Mouse (Mus musculus) liver, embryonic 12.5 days (tissue): Measurements from ENCODE around the gene Kcnip4. TPM values are rescaled to one million over a fixed set of nuclear protein-coding genes. Genes with fewer than 3 reads are reported as not detected.

Experiments used
- ATAC-seq: fragments of 200-750 bp; cut with Nextera tagmentation; 2 replicates; pipeline ENCODE4 v1.8.0; 2017; ENCODE audit warnings: moderate number of reproducible peaks, mild to moderate bottlenecking, moderate library complexity
- H3K27ac ChIP-seq: fragments of 300-500 bp; sonication (generic); 2 replicates; pipeline ENCODE4 v1.5.1; 2016; ENCODE audit warnings: mild to moderate bottlenecking
- H3K27me3 ChIP-seq: fragments of 300-500 bp; sonication (generic); replicated peaks from 2 replicates; pipeline ENCODE4 v1.6.1; 2016; ENCODE audit warnings: mild to moderate bottlenecking, moderate library complexity
- H3K36me3 ChIP-seq: fragments of 300-500 bp; sonication (generic); 2 replicates; pipeline ENCODE4 v1.6.1; 2016; ENCODE audit warnings: mild to moderate bottlenecking, moderate library complexity
- H3K4me1 ChIP-seq: fragments of 300-500 bp; sonication (generic); 2 replicates; pipeline ENCODE4 v1.6.1; 2016
- H3K4me2 ChIP-seq: fragments of 300-500 bp; sonication (generic); 2 replicates; pipeline ENCODE4 v1.6.1; 2016; ENCODE audit warnings: mild to moderate bottlenecking, moderate library complexity
- H3K4me3 ChIP-seq: fragments of 300-500 bp; sonication (generic); 2 replicates; pipeline ENCODE4 v1.5.1; 2016; ENCODE audit warnings: mild to moderate bottlenecking, moderate library complexity
- H3K9ac ChIP-seq: fragments of 300-500 bp; sonication (generic); 2 replicates; pipeline ENCODE4 v1.6.1; 2016; ENCODE audit warnings: mild to moderate bottlenecking, moderate library complexity
- H3K9me3 ChIP-seq: fragments of 300-500 bp; sonication (generic); replicated peaks from 2 replicates; pipeline ENCODE4 v1.6.1; 2016; ENCODE audit warnings: mild to moderate bottlenecking, moderate library complexity
- WGBS: fragments of 180-500 bp; shearing (Covaris S2); methylation state at CpG from one replicate; pipeline ENCODE4 v1.1.7; 2016; ENCODE audit not compliant: insufficient replicate concordance; 5-methylcytosine and 5-hydroxymethylcytosine counted together
- polyA plus RNA-seq: library from polyadenylated mRNA; unstranded; fragments of >200 nt; fragmentation: Nextera tagmentation; extraction: Ambion mirVana; gene quantifications from 2 replicates; pipeline ENCODE4 v1.2.1, GENCODE M21; 2016

The Kcnip4 gene
- polyA plus RNA-seq = 0.22 and 0.25 TPM in 2 replicates

DNA sequence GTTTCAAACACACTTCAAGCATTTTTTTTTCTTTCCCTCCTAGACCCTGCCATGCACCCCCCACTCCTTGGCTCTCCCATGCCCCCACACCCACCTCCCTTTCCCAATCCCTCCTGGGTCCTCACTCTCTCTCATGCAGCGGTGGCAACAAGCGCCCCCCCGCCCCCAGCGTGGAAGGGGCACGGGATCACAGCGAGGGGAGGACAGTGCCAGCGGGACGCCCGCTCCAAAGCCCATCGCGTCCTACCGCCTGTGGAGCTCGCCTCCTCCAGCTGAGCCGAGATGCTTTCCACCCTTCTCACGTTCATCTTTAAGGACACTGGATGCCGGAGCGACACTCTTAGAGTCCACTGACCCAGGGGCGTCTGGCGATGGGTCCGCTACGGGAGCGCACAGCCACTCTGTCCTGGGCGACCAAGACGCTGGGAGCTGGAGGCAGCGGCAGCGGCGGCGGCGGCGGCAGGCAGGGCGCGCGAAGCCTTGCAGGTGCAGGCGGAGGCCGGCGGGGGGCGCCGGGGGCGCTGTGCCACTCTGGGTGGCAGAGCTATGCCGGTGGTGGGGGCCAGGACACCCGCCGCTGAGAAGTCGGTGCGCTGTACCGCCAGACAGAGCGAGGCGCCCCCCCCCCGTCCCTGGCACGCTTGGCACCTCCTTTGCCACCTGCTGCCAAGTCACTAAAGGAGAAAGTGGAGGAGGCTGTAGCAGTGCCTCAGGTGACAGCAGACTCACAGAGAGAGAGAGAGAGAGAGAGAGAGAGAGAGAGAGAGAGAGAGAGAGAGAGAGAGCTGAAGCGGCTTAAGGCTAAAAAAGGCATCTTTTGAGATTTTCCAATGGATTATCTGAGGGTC is at the start of gene Kcnip4:
Gene Kcnip4, minus strand, starts transcription at position 514 of the 848 bp plus-strand sequence.
- ATAC-seq = no peak
- Histone ChIP-seq H3K4me2 (peak within 1 kb of the TSS; percentile 54), H3K9me3 (no peaks in the 10 kb centered on the region), H3K9ac (no peak within 1 kb of the TSS), H3K27ac (no peak within 1 kb of the TSS), H3K27me3 (peaks cover 32% of the 10 kb centered on the region), H3K4me1 (no peaks in the 10 kb centered on the region), H3K36me3 (no peaks in the 10 kb centered on the region), H3K4me3 (peak within 1 kb of the TSS; percentile 35)
- WGBS = under 1% methylated on average over 42 of the region's 50 CpGs

DNA sequence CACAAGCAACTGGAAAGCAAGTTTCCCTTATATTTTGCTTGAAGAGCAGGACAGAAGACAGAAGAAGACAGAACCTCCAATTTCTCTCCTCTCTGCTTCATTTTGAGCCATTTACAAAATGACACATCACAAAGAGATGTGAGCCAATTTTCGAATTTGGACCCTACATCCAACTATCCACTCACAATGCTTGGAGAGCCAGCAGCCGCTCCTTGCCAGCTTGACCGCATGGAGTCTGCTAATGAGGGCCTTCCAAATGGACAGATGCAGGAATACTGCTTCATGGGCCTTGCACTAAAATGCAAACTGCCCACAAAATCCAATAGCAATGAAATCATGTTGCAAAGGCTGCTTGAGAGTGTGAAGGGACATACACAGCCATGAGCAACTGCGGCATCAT is 47.2 kb upstream of the Kcnip4 start:
- ATAC-seq = no peak
- H3K27ac ChIP-seq = no peak overlapping the region
- no peak overlapping the region for H3K9ac ChIP-seq
- H3K36me3 ChIP-seq = no peaks in the 10 kb centered on the region
- 65% methylated on average over 4 of the region's 4 CpGs for WGBS
- no peaks in the 10 kb centered on the region for H3K9me3 ChIP-seq
- no peak overlapping the region for H3K4me3 ChIP-seq
- H3K4me1 ChIP-seq = no peaks in the 10 kb centered on the region
- no peak overlapping the region for H3K4me2 ChIP-seq
- no peaks in the 10 kb centered on the region for H3K27me3 ChIP-seq

DNA sequence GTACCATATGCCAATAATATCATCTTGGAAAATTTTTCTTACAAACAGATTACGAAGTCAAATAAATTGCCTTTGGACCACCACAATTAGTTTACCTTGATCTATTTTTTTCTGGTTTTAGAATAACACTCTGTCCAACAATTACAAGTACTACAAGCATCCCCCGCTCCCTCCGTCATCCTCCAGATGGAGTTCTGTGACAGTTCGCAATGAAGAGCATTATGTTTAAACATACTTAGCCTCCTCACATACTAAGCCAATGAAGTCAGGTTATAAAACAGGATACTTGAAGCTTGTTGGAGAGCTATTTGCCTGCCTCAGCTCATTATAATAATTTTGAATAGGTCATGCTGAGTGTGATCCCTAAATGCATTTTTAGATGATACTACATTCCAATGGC is 39.0 kb upstream of the Kcnip4 start:
- Histone ChIP-seq H3K9me3 (no peaks in the 10 kb centered on the region), H3K4me2 (no peak overlapping the region), H3K27ac (no peak overlapping the region), H3K4me1 (no peaks in the 10 kb centered on the region), H3K27me3 (no peaks in the 10 kb centered on the region), H3K4me3 (no peak overlapping the region), H3K36me3 (no peaks in the 10 kb centered on the region), H3K9ac (no peak overlapping the region)
- ATAC-seq = no peak
- 79% methylated on average over 4 of the region's 4 CpGs for WGBS

DNA sequence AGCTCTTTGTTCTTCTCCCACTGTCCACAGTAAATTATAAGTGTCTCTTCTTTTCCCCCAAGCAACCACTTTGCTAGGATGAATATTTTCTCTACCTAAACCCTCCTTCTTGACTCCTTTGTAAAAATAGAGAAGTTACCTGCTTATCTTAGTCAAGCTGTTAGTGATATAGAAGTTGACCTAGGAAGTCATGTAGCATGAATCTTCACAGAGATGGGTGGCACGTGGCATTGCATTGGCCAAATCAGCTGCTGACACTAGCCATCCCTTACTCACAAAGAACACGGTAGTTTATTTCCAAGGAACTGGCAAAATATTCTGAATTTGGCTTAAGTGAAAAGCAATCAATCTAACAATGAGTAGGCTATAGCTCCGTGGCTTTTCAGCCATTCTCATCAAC is 32.7 kb upstream of the Kcnip4 start:
- no peaks in the 10 kb centered on the region for H3K36me3 ChIP-seq
- ATAC-seq = no peak
- H3K27me3 ChIP-seq = no peaks in the 10 kb centered on the region
- 52% methylated on average over 3 of the region's 3 CpGs for WGBS
- no peak overlapping the region for H3K4me3 ChIP-seq
- no peak overlapping the region for H3K9ac ChIP-seq
- no peak overlapping the region for H3K27ac ChIP-seq
- no peak overlapping the region for H3K4me2 ChIP-seq
- no peaks in the 10 kb centered on the region for H3K9me3 ChIP-seq
- H3K4me1 ChIP-seq = no peaks in the 10 kb centered on the region

DNA sequence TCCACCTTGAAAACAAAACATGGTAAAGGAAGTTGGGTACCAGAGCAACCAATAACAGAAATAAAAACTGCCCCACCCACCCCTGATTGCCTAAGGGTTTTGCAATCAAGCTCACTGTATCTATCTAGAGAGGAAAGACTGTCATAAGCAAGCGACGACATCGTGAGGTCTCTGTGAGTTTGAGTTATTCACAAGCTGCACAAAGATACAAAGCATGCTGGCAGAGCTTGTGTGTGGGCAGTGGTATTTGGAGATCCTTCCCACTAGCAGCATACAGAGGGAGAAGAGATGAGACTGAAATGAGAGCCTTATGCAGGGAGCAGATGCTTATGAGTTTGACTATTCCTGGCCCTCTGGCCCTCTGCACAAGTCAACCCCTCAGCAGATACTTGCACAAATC is 23.2 kb upstream of the Kcnip4 start:
- Histone ChIP-seq H3K36me3 (no peaks in the 10 kb centered on the region), H3K9me3 (0 out of 2 replicates have a peak, but pooled peaks cover 3% of the 10 kb centered on the region), H3K4me3 (no peak overlapping the region), H3K9ac (no peak overlapping the region), H3K27me3 (no peaks in the 10 kb centered on the region), H3K4me1 (no peaks in the 10 kb centered on the region), H3K4me2 (no peak overlapping the region), H3K27ac (no peak overlapping the region)
- 74% methylated on average over 3 of the region's 3 CpGs for WGBS
- ATAC-seq = no peak

DNA sequence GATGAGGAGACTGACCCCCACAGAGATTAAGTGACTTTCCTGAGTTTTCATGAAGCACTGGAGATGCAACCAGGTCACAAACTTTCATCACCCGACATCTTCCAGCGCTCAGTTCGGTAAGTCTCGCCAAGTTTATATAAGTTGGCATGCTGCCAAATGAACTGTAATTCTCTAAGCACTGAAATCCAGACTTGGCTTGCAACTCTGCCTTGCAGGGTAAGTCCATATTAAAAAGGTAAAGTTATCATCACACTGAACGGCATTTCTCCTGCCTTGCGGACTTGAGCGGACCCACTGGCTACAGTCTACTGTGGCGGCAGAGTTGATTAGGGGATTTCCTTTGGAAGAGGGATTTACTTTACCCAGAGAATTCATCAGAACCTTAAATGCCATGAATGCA is 4.7 kb upstream of the Kcnip4 start:
- Histone ChIP-seq H3K4me1 (no peaks in the 10 kb centered on the region), H3K9ac (no peak overlapping the region), H3K4me3 (no peak overlapping the region), H3K27me3 (peaks cover 21% of the 10 kb centered on the region), H3K36me3 (no peaks in the 10 kb centered on the region), H3K27ac (no peak overlapping the region), H3K4me2 (no peak overlapping the region), H3K9me3 (no peaks in the 10 kb centered on the region)
- WGBS = 76% methylated on average over 8 of the region's 8 CpGs
- ATAC-seq = no peak

DNA sequence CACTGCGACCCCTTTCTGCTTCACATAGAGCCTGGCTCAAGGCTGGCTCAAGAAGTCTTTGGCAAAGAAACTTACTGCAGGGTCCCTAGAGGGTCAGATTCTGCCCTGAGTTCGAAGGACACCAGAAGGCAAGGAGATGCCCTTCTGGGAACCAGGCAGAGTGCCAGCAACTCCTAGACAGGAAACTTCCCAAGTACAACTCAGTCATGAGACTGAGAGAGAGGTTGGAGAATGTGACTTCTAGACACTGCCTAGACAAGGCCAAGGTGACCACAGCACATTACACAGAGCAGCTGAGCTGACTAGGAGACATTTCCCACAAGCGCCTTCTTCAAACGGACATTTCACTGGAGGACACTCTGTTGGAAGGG is 520 bp upstream of the Kcnip4 start:
- Histone ChIP-seq H3K36me3 (no peaks in the 10 kb centered on the region), H3K4me2 (no peak overlapping the region), H3K4me1 (no peaks in the 10 kb centered on the region), H3K9me3 (no peaks in the 10 kb centered on the region), H3K27me3 (peaks cover 32% of the 10 kb centered on the region), H3K9ac (no peak overlapping the region), H3K27ac (no peak overlapping the region), H3K4me3 (no peak overlapping the region)
- ATAC-seq = no peak
- 60% methylated on average over 4 of the region's 4 CpGs for WGBS

DNA sequence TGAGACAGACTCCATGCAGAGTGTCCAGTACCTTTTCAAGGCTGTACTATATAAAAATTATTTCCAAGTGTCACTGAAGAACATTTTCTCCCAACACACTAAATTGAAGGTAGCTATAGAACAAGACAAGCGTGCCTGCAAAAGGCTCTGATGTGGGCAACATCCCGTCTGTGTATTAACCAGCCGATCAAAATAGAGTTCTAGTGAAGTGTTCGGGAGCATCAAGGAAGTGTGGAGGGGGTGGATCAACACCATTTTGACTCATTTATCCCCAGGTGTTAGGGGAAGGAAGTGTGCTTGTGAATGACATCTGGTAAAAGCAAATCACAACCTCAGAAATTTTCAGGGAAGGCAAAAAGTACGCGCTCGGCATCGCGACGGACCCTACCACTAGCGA is 712 bp downstream of the Kcnip4 start:
- peak overlapping the region; percentile 35; the same call in 1 of the 2 replicates for H3K4me3 ChIP-seq
- ATAC-seq = no peak
- 11% methylated on average over 11 of the region's 11 CpGs for WGBS

DNA sequence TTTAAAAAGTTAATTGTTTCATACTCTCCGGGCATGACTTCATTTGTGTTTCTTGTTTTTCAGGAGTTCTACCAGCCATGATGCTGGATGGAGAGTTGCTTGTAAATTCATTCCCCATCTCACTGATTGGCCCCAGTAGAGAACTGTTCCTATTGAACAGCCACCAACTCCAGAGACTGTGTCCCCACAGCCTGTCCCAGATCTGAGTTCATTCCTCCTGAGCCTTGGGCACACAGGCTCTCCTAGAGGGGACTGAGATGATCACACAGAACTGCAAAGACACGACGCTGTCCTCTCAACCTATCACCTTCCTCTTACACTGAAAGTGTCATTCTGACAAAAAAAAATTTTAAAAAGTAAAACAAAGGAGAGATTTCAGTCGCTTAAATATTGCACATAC is 1.7 kb downstream of the Kcnip4 start:
- H3K36me3 ChIP-seq = no peaks in the 10 kb centered on the region
- no peak for ATAC-seq
- 52% methylated on average over 4 of the region's 4 CpGs for WGBS

More for the DNA sequence above, 712 bp downstream of the Kcnip4 start:
- no peak overlapping the region for H3K27ac ChIP-seq
- H3K9ac ChIP-seq = no peak overlapping the region
- H3K9me3 ChIP-seq = no peaks in the 10 kb centered on the region
- H3K4me2 ChIP-seq = peak overlapping the region; percentile 54
- H3K36me3 ChIP-seq = no peaks in the 10 kb centered on the region
- peaks cover 32% of the 10 kb centered on the region for H3K27me3 ChIP-seq
- no peaks in the 10 kb centered on the region for H3K4me1 ChIP-seq

DNA sequence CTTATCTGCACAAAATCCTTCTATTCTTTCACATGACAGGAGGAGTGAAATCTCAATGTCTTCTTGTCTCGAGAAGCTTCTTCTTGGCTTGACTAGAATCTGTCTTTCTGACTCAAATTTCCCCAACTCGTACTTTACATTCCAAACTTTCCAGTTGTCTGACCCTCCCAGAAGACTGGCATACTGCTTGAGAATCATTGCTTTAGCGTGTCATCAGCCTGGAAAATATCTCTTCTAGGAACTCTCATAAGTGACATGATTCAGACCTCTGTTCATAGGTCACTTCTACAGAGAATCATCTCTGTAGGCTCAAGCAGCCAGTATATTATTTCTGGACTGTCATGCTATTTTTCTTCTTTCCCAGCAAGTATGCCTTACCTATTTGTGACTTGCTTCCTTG is 26.0 kb downstream of the Kcnip4 start:
- H3K9ac ChIP-seq = no peak overlapping the region
- WGBS = 57% methylated on average over 3 of the region's 3 CpGs
- no peaks in the 10 kb centered on the region for H3K9me3 ChIP-seq
- H3K4me3 ChIP-seq = no peak overlapping the region
- H3K27me3 ChIP-seq = no peaks in the 10 kb centered on the region
- H3K27ac ChIP-seq = no peak overlapping the region
- no peak overlapping the region for H3K4me2 ChIP-seq
- H3K36me3 ChIP-seq = no peaks in the 10 kb centered on the region
- ATAC-seq = no peak
- no peaks in the 10 kb centered on the region for H3K4me1 ChIP-seq

More for the DNA sequence above, 1.7 kb downstream of the Kcnip4 start:
- H3K4me2 ChIP-seq = no peak overlapping the region
- H3K9ac ChIP-seq = no peak overlapping the region
- H3K4me1 ChIP-seq = no peaks in the 10 kb centered on the region
- peaks cover 32% of the 10 kb centered on the region for H3K27me3 ChIP-seq
- no peak overlapping the region for H3K27ac ChIP-seq
- H3K4me3 ChIP-seq = no peak overlapping the region
- H3K9me3 ChIP-seq = no peaks in the 10 kb centered on the region

DNA sequence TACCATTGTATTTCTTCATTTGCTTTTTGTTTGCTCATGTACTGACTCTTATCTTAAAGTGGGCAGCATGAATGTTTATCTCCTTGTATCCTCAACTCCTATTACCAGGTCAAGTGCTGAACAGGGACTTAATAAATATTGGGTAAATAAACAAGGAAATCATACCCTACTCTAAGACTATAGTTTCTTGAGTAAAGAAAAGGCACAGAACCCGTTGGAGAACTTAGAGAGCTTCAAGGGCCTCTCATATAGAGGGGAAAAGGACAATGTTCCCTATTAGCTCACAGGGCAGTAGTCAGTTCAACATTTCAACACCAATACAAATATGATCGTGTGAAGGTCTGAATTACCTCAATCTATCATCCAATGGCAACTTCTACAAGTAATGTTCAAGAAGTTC is 37.4 kb downstream of the Kcnip4 start:
- WGBS = 30% methylated on average over 2 of the region's 2 CpGs

DNA sequence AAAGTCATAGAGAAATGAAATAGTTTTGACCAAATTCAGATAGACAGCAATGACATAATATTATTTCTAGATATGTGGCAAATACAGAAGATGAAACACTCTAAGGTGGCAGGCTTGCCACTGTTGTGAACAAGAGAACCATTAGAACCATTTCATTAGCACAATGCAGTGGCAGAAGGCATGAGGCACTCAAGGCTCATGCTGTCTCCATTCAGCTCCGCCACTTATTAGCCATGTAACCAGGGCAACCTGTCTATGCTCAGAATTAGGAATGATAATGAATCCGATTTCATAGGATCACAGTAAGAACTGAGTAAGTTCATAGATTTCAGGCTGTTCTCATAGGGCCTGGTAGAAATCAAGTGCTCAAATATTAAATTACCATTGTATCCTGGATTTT is 54.0 kb downstream of the Kcnip4 start:
- no peaks in the 10 kb centered on the region for H3K9me3 ChIP-seq
- no peaks in the 10 kb centered on the region for H3K27me3 ChIP-seq
- H3K4me3 ChIP-seq = no peak overlapping the region
- no peak overlapping the region for H3K4me2 ChIP-seq
- no peak overlapping the region for H3K27ac ChIP-seq
- ATAC-seq = no peak
- WGBS = 61% methylated on average over 2 of the region's 2 CpGs
- H3K4me1 ChIP-seq = no peaks in the 10 kb centered on the region
- H3K36me3 ChIP-seq = no peaks in the 10 kb centered on the region
- no peak overlapping the region for H3K9ac ChIP-seq

More for the DNA sequence above, 37.4 kb downstream of the Kcnip4 start:
- Histone ChIP-seq H3K4me2 (no peak overlapping the region), H3K27me3 (no peaks in the 10 kb centered on the region), H3K36me3 (no peaks in the 10 kb centered on the region), H3K27ac (no peak overlapping the region), H3K4me1 (no peaks in the 10 kb centered on the region), H3K9me3 (no peaks in the 10 kb centered on the region), H3K9ac (no peak overlapping the region), H3K4me3 (no peak overlapping the region)
- no peak for ATAC-seq
